Mouse (Mus musculus) thymus, postnatal 25 days (tissue): ENCODE data around the gene Cox10.
A peak's percentile ranks its signal among the peaks of the same experiment; 100 is the strongest.
"Not testable (repeated sequence)": the region's sequence is repeated elsewhere in the genome, so short reads cannot be mapped to it uniquely, and the experiment has no call there.

Experiments
- DNase-seq: peaks from one replicate; pipeline ENCODE4 v3.0.0; 2022

Cox10 gene

GRCm38 (mm10) chr11:64078956-64079726, at the start of gene Cox10:
Gene Cox10, minus strand, starts transcription at chr11:64079468.
- peak; percentile 91 for DNase-seq

GRCm38 (mm10) chr11:64128016-64128415, 48.7 kb upstream of the Cox10 start:
- no peak for DNase-seq

- DNase-seq = no peak
Measured at GRCm38 (mm10) chr11:64125471-64125870, 46.2 kb upstream of the Cox10 start.

- DNase-seq = not testable (repeated sequence)
Measured at GRCm38 (mm10) chr11:64123174-64123573, 43.9 kb upstream of the Cox10 start.

- peak; percentile 10 for DNase-seq
Measured at GRCm38 (mm10) chr11:64116711-64117110, 37.4 kb upstream of the Cox10 start.

GRCm38 (mm10) chr11:64115822-64116221, 36.6 kb upstream of the Cox10 start:
- DNase-seq = no peak

GRCm38 (mm10) chr11:64115101-64115500, 35.8 kb upstream of the Cox10 start:
- DNase-seq = no peak

GRCm38 (mm10) chr11:64100060-64100459, 20.8 kb upstream of the Cox10 start:
- DNase-seq = no peak

- no peak for DNase-seq
Measured at GRCm38 (mm10) chr11:64093058-64093457, 13.8 kb upstream of the Cox10 start.

- DNase-seq = no peak
Measured at GRCm38 (mm10) chr11:64091150-64091549, 11.9 kb upstream of the Cox10 start.

GRCm38 (mm10) chr11:64089682-64090081, 10.4 kb upstream of the Cox10 start:
- no peak for DNase-seq

- DNase-seq = peak; percentile 18
Measured at GRCm38 (mm10) chr11:64085888-64086287, 6.6 kb upstream of the Cox10 start.

- no peak for DNase-seq
Measured at GRCm38 (mm10) chr11:64079727-64080081, 436 bp upstream of the Cox10 start.

GRCm38 (mm10) chr11:64076212-64076611, 3.1 kb downstream of the Cox10 start:
- DNase-seq = no peak

GRCm38 (mm10) chr11:64073379-64073778, 5.9 kb downstream of the Cox10 start:
- no peak for DNase-seq

- DNase-seq = no peak
Measured at GRCm38 (mm10) chr11:64071536-64071935, 7.7 kb downstream of the Cox10 start.

GRCm38 (mm10) chr11:64066001-64066400, 13.3 kb downstream of the Cox10 start:
- DNase-seq = no peak

- no peak for DNase-seq
Measured at GRCm38 (mm10) chr11:64063130-64063529, 16.1 kb downstream of the Cox10 start.

GRCm38 (mm10) chr11:64062226-64062625, 17.0 kb downstream of the Cox10 start:
- DNase-seq = no peak

- DNase-seq = no peak
Measured at GRCm38 (mm10) chr11:64059305-64059704, 20.0 kb downstream of the Cox10 start.

- DNase-seq = no peak
Measured at GRCm38 (mm10) chr11:64058474-64058873, 20.8 kb downstream of the Cox10 start.

- DNase-seq = no peak
Measured at GRCm38 (mm10) chr11:64053371-64053770, 25.9 kb downstream of the Cox10 start.

GRCm38 (mm10) chr11:64051195-64051968, 27.9 kb downstream of the Cox10 start:
- no peak for DNase-seq

GRCm38 (mm10) chr11:64047432-64047831, 31.8 kb downstream of the Cox10 start:
- DNase-seq = peak; percentile 23
